ENCODE assay signal across 10 mouse cellular contexts in genomic region chr11:31703173-31703572, GRCm38 (mm10). TPM values are rescaled to one million over a fixed set of nuclear protein-coding genes. Genes with fewer than 3 reads are reported as not detected.
DNase-seq lines count a peak whose midpoint lies in the region; ATAC-seq lines count a peak whose summit lies in the region.
"Had no signal": no experiment of that assay in that cellular context is flagged by ENCODE, and none has a peak within 500 bp of the region (broad histone marks: within the 10 kb centered on the region; RNA-seq: fewer than 3 reads in every experiment).

No protein-coding gene starts in this region.

- no peaks in the 10 kb centered on the region for H3K27me3 ChIP-seq in forebrain, embryonic 16.5 days (replicated peaks; ENCODE audit: control insufficient read depth, insufficient read depth, low read length)
- H3K27me3 ChIP-seq: embryonic facial prominence, embryonic 12.5 days; stomach, embryonic 15.5 days had no signal

- no peak for ATAC-seq in megakaryocyte-erythroid progenitor cell, adult 5-6 weeks (replicated peaks; ENCODE audit: low FRiP score, low TSS enrichment, poor library complexity, severe bottlenecking)
- ATAC-seq in forebrain, embryonic 16.5 days = no peak

- H3K27ac ChIP-seq in forebrain, embryonic 16.5 days (ENCODE audit: low read length) = no peak overlapping the region
- H3K27ac ChIP-seq: embryonic facial prominence, embryonic 12.5 days; stomach, embryonic 15.5 days had no signal

- WGBS in forebrain, embryonic 16.5 days = 86% methylated on average over 8 of the region's 8 CpGs

- no peak overlapping the region for H3K4me3 ChIP-seq in forebrain, embryonic 16.5 days (replicated peaks; ENCODE audit: low read length)
- H3K4me3 ChIP-seq: embryonic facial prominence, embryonic 12.5 days; stomach, embryonic 15.5 days had no signal

- peak; percentile 37 for DNase-seq in heart, adult 8-10 months (ENCODE audit: low spot score)
- DNase-seq in heart, postnatal 36 days = no peak
- DNase-seq in lung, postnatal 10 days = peak; percentile 61
- DNase-seq in lung, postnatal 25 days (ENCODE audit: low spot score) = no peak
- DNase-seq in layer of hippocampus, adult 9-11 months = peak; percentile 77
- DNase-seq in telencephalon, adult 2 months (ENCODE audit: low read depth, low spot score) = peak; percentile 86

- intact Hi-C loops in heart, postnatal 36 days (cut with DNase I) = no loop called here

- no peak overlapping the region for H3K9ac ChIP-seq in forebrain, embryonic 16.5 days (replicated peaks; ENCODE audit: low read depth, low read length)
- H3K9ac ChIP-seq: embryonic facial prominence, embryonic 12.5 days; stomach, embryonic 15.5 days had no signal

- no peaks in the 10 kb centered on the region for H3K36me3 ChIP-seq in forebrain, embryonic 16.5 days (ENCODE audit: control insufficient read depth, insufficient read depth)
- H3K36me3 ChIP-seq: embryonic facial prominence, embryonic 12.5 days; stomach, embryonic 15.5 days had no signal

- H3K4me1 ChIP-seq in forebrain, embryonic 16.5 days (replicated peaks; ENCODE audit: control insufficient read depth, insufficient read depth, low read length) = no peaks in the 10 kb centered on the region
- H3K4me1 ChIP-seq: embryonic facial prominence, embryonic 12.5 days; stomach, embryonic 15.5 days had no signal

- no peak overlapping the region for H3K4me2 ChIP-seq in forebrain, embryonic 16.5 days (ENCODE audit: low read length)
- H3K4me2 ChIP-seq: embryonic facial prominence, embryonic 12.5 days; stomach, embryonic 15.5 days had no signal

- no peaks in the 10 kb centered on the region for H3K9me3 ChIP-seq in forebrain, embryonic 16.5 days (ENCODE audit: control insufficient read depth, low read length)
- H3K9me3 ChIP-seq: stomach, embryonic 15.5 days had no signal

RNA-seq across cellular contexts. Expression of gene Bod1, which starts 31.5 kb away (rescaled TPM):
- total RNA-seq in heart, adult 8-10 months (2022) = 100 to 1,000 TPM; 135 to 160 (median 146) TPM
- total RNA-seq in heart, postnatal 36 days (2021) = 100 to 1,000 TPM; 122 to 131 TPM
- 6.9 and 12.2 TPM in 2 replicates for total RNA-seq in megakaryocyte-erythroid progenitor cell, adult 5-6 weeks (2014; fragmentation: Nextera tagmentation)
- 8.6 and 10.4 TPM in 2 replicates for total RNA-seq in megakaryocyte-erythroid progenitor cell, adult 5-6 weeks (2017)
- polyA plus RNA-seq in forebrain, embryonic 16.5 days (2015; fragmentation: Nextera tagmentation; extraction: Ambion mirVana) = 141 and 143 TPM in 2 replicates

Comparison
In these comparisons a context has a peak if more than half of its experiments do, and no peak if none do; other contexts are left out.
1. DNase-seq: peak in heart, adult 8-10 months (single experiment), lung, postnatal 10 days (single experiment), layer of hippocampus, adult 9-11 months (single experiment) and telencephalon, adult 2 months (single experiment); none in heart, postnatal 36 days (0 of 2) and lung, postnatal 25 days (single experiment).
2. RNA of gene Bod1, which starts 31.5 kb away (total RNA-seq): 135 to 160 TPM in heart, adult 8-10 months and 122 to 131 TPM in heart, postnatal 36 days; 6.9 to 12.2 TPM in megakaryocyte-erythroid progenitor cell, adult 5-6 weeks; every median in the first group is over 4 times any median in the second.